Mouse (Mus musculus) lung, embryonic 15.5 days (tissue): ENCODE results near the gene Ptprn2. TPM values are rescaled to one million over a fixed set of nuclear protein-coding genes. Genes with fewer than 3 reads are reported as not detected.
A peak's percentile ranks its signal among the peaks of the same experiment; 100 is the strongest.

Experiments
- ATAC-seq: fragments of 200-750 bp; cut with Nextera tagmentation; 2 replicates; pipeline ENCODE4 v1.8.0; 2017; ENCODE audit warnings: moderate number of reproducible peaks, borderline replicate concordance; ENCODE audit not compliant: low FRiP score, low TSS enrichment; ENCODE audit errors: extremely low read depth
- H3K27ac ChIP-seq: fragments of 300-500 bp; sonication (generic); 2 replicates; pipeline ENCODE4 v1.5.1; 2015; ENCODE audit warnings: moderate library complexity, mild to moderate bottlenecking, inconsistent platforms
- H3K27me3 ChIP-seq: fragments of 300-500 bp; sonication (generic); 2 replicates; pipeline ENCODE4 v1.6.1; 2015; ENCODE audit warnings: inconsistent platforms
- H3K36me3 ChIP-seq: fragments of 300-500 bp; sonication (generic); 2 replicates; pipeline ENCODE4 v1.6.1; 2015; ENCODE audit warnings: inconsistent platforms
- H3K4me1 ChIP-seq: fragments of 300-500 bp; sonication (generic); 2 replicates; pipeline ENCODE4 v1.6.1; 2015; ENCODE audit warnings: inconsistent platforms
- H3K4me2 ChIP-seq: fragments of 300-500 bp; sonication (generic); 2 replicates; pipeline ENCODE4 v1.6.1; 2015; ENCODE audit warnings: inconsistent platforms, mild to moderate bottlenecking, moderate library complexity
- H3K4me3 ChIP-seq: fragments of 300-500 bp; sonication (generic); 2 replicates; pipeline ENCODE4 v1.5.1; 2015; ENCODE audit warnings: mild to moderate bottlenecking, inconsistent platforms
- H3K9ac ChIP-seq: fragments of 300-500 bp; sonication (generic); 2 replicates; pipeline ENCODE4 v1.6.1; 2015; ENCODE audit warnings: inconsistent platforms
- H3K9me3 ChIP-seq: fragments of 300-500 bp; sonication (generic); 2 replicates; pipeline ENCODE4 v1.6.1; 2016; ENCODE audit warnings: inconsistent platforms
- WGBS: fragments of 180-500 bp; shearing (Covaris S2); methylation state at CpG from one replicate; pipeline ENCODE4 v1.1.7; 2015; 5-methylcytosine and 5-hydroxymethylcytosine counted together
- polyA plus RNA-seq: library from polyadenylated mRNA; unstranded; fragments of >200 nt; fragmentation: Nextera tagmentation; extraction: Ambion mirVana; gene quantifications from 2 replicates; pipeline ENCODE4 v1.2.1, GENCODE M21; 2015

Ptprn2 gene
- polyA plus RNA-seq, 1 experiment from 2014 or later: 0.16 TPM

DNA sequence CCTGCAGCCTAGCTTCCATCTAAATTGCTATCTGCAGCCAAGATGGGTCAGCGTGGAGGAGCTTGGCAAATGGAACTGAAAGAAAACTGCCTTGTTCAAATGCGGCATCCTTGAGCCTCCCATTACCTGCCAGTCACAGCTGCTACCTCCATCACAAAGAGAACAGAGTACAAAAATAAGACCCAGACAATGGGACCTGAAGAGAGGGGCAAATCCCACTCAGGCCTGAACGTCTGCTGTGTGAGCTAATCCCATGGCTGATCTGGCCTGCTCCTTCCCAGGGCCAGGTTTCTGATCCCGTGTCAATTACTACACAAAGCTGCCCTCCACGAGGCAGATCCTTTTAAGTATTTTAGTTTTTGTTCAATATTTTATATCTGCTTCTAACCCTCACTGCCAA lies 441.6 kb downstream of the Ptprn2 start:
- H3K9ac ChIP-seq: no peak overlapping the region
- H3K27me3 ChIP-seq: no peaks in the 10 kb centered on the region
- H3K4me2 ChIP-seq: no peak overlapping the region
- no peaks in the 10 kb centered on the region for H3K9me3 ChIP-seq
- no peak for ATAC-seq
- H3K27ac ChIP-seq: no peak overlapping the region
- WGBS: 59% methylated on average over 5 of the region's 5 CpGs
- H3K36me3 ChIP-seq: no peaks in the 10 kb centered on the region
- no peak overlapping the region for H3K4me3 ChIP-seq
- no peaks in the 10 kb centered on the region for H3K4me1 ChIP-seq

GRCm38 (mm10) chr12:116927516-116927915 lies 442.0 kb downstream of the Ptprn2 start:
- Histone ChIP-seq H3K9ac (no peak overlapping the region), H3K4me3 (no peak overlapping the region), H3K4me2 (no peak overlapping the region), H3K27me3 (no peaks in the 10 kb centered on the region), H3K4me1 (no peaks in the 10 kb centered on the region), H3K27ac (no peak overlapping the region), H3K36me3 (no peaks in the 10 kb centered on the region), H3K9me3 (no peaks in the 10 kb centered on the region)
- no peak for ATAC-seq
- WGBS: 94% methylated on average over 1 of the region's 1 CpGs

DNA sequence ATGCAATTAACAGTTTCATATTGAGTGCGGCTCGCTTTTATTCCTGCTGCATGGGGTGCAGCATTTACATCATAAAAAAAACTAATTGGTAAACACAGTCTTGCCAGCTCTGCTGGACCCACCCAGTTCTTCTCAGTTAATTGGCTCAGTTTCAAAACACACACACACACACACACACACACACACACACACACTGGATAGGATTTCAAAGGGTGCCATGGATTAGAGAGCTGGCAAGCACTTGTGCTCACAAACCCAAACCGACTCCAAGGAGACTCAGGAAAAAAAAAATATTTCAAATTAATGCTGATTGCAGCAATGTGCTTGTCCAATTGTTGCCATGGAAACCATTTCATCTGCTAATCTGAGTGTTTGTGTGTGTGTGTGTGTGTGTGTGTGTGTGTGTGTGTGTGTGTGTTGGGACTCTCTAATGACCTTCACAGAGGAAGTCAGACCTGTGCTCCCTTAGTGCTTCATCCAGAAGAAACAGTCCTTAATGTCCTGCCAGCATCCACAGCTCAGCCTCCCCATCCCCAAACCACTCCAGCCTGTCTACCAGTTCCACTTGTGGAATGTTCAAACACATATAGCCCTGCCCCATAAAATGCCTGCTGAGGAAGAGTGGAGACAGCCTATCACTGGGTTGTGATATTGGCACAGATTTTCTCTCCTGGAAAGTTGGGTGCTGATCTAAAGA lies 452.8 kb downstream of the Ptprn2 start:
- Histone ChIP-seq H3K36me3 (no peaks in the 10 kb centered on the region), H3K9ac (no peak overlapping the region), H3K4me3 (no peak overlapping the region), H3K4me1 (no peaks in the 10 kb centered on the region), H3K4me2 (no peak overlapping the region), H3K27me3 (no peaks in the 10 kb centered on the region), H3K27ac (no peak overlapping the region), H3K9me3 (no peaks in the 10 kb centered on the region)
- ATAC-seq: peak; percentile 35
- WGBS: 40% methylated on average over 3 of the region's 3 CpGs

- Histone ChIP-seq H3K4me1 (no peaks in the 10 kb centered on the region), H3K27ac (no peak overlapping the region), H3K9ac (no peak overlapping the region), H3K27me3 (no peaks in the 10 kb centered on the region), H3K4me2 (no peak overlapping the region), H3K9me3 (no peaks in the 10 kb centered on the region), H3K4me3 (no peak overlapping the region), H3K36me3 (no peaks in the 10 kb centered on the region)
- no peak for ATAC-seq
- WGBS: 83% methylated on average over 5 of the region's 5 CpGs
Observed at GRCm38 (mm10) chr12:116943883-116944282, 458.4 kb downstream of the Ptprn2 start.

- no peaks in the 10 kb centered on the region for H3K4me1 ChIP-seq
- H3K9me3 ChIP-seq: no peaks in the 10 kb centered on the region
- WGBS: 76% methylated on average over 4 of the region's 4 CpGs
- no peak overlapping the region for H3K27ac ChIP-seq
- no peak overlapping the region for H3K4me2 ChIP-seq
- no peaks in the 10 kb centered on the region for H3K36me3 ChIP-seq
- no peak overlapping the region for H3K4me3 ChIP-seq
- no peak overlapping the region for H3K9ac ChIP-seq
- ATAC-seq: no peak
- H3K27me3 ChIP-seq: no peaks in the 10 kb centered on the region
Observed at GRCm38 (mm10) chr12:116948151-116948928, 462.8 kb downstream of the Ptprn2 start.

GRCm38 (mm10) chr12:116949726-116950125 lies 464.2 kb downstream of the Ptprn2 start:
- Histone ChIP-seq H3K27me3 (no peaks in the 10 kb centered on the region), H3K4me2 (no peak overlapping the region), H3K27ac (no peak overlapping the region), H3K9me3 (no peaks in the 10 kb centered on the region), H3K4me1 (no peaks in the 10 kb centered on the region), H3K9ac (no peak overlapping the region), H3K36me3 (no peaks in the 10 kb centered on the region), H3K4me3 (no peak overlapping the region)
- WGBS: 45% methylated on average over 3 of the region's 3 CpGs
- ATAC-seq: no peak

DNA sequence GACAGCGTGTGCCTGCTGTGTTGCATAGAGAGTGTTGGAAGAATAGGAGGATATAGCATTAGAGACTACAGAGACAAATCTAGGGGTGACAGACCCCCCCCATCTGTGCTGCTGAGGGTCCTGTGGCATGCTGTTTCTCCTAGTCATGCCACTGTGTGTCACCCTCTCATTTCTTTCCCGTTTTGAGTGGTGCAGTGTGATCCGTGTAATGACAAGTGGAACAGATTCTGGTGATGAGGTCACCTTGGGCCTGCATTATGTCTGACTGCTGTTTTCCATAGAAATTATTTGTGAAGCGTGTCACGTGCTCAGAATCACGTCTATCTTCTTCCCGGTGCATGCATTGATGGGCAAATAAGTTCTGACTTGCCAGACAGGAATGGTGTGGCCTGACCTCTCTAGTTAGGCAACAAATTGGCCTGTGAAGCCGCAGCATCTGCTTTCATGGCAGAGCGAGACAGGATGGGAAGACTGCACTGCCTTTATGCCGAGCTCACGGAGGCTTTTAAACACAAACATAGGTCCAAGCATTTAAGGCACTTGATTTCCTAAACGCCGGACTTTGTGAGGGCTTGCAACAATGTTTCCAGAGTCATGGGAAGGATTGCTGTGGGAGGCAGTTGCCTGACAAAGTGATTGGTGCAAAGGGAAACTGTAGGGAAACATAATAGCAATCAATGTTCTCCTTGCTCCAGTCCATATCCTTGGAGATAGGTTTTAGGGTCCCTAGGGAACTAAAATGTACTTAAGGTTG lies 467.1 kb downstream of the Ptprn2 start:
- H3K4me2 ChIP-seq: no peak overlapping the region
- no peak overlapping the region for H3K27ac ChIP-seq
- no peak for ATAC-seq
- H3K9ac ChIP-seq: no peak overlapping the region
- no peaks in the 10 kb centered on the region for H3K4me1 ChIP-seq
- H3K4me3 ChIP-seq: no peak overlapping the region
- H3K27me3 ChIP-seq: no peaks in the 10 kb centered on the region
- no peaks in the 10 kb centered on the region for H3K36me3 ChIP-seq
- H3K9me3 ChIP-seq: no peaks in the 10 kb centered on the region
- 75% methylated on average over 13 of the region's 13 CpGs for WGBS

GRCm38 (mm10) chr12:116959164-116959563 lies 473.6 kb downstream of the Ptprn2 start:
- ATAC-seq: no peak
- no peaks in the 10 kb centered on the region for H3K27me3 ChIP-seq
- no peak overlapping the region for H3K4me3 ChIP-seq
- WGBS: 76% methylated on average over 2 of the region's 2 CpGs
- H3K9me3 ChIP-seq: no peaks in the 10 kb centered on the region
- H3K4me2 ChIP-seq: no peak overlapping the region
- no peak overlapping the region for H3K9ac ChIP-seq
- H3K27ac ChIP-seq: no peak overlapping the region
- no peaks in the 10 kb centered on the region for H3K36me3 ChIP-seq
- no peaks in the 10 kb centered on the region for H3K4me1 ChIP-seq

DNA sequence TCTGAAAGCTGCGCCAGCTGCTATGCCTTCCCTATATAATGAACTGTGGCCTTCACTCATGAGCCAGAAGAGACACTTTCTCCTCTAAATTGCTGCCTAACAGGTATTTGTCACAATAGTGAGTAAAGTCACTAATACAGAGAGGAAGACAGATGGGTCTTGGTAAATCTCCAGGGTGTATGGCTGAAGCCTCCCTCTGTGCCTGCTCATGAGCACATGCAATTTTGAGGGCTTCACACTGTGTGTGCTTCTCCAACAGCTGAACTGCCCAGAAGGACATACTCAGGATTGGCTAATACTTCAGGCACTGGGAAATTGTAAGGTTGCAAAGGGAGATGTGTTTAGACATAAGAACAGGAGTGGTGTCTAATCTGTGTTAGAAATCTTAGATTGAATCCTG lies 478.4 kb downstream of the Ptprn2 start:
- H3K4me1 ChIP-seq: no peaks in the 10 kb centered on the region
- no peak overlapping the region for H3K4me2 ChIP-seq
- 90% methylated on average over 1 of the region's 1 CpGs for WGBS
- ATAC-seq: no peak
- H3K27me3 ChIP-seq: no peaks in the 10 kb centered on the region
- no peak overlapping the region for H3K9ac ChIP-seq
- no peaks in the 10 kb centered on the region for H3K36me3 ChIP-seq
- no peaks in the 10 kb centered on the region for H3K9me3 ChIP-seq
- no peak overlapping the region for H3K4me3 ChIP-seq
- no peak overlapping the region for H3K27ac ChIP-seq

- 52% methylated on average over 8 of the region's 8 CpGs for WGBS
- Histone ChIP-seq H3K9me3 (no peaks in the 10 kb centered on the region), H3K4me3 (no peak overlapping the region), H3K9ac (no peak overlapping the region), H3K36me3 (no peaks in the 10 kb centered on the region), H3K27me3 (no peaks in the 10 kb centered on the region), H3K4me2 (no peak overlapping the region), H3K27ac (no peak overlapping the region), H3K4me1 (no peaks in the 10 kb centered on the region)
- ATAC-seq: no peak
Observed at GRCm38 (mm10) chr12:116968215-116968939, 482.9 kb downstream of the Ptprn2 start.

- no peak overlapping the region for H3K9ac ChIP-seq
- H3K4me2 ChIP-seq: no peak overlapping the region
- no peak overlapping the region for H3K4me3 ChIP-seq
- H3K4me1 ChIP-seq: no peaks in the 10 kb centered on the region
- no peaks in the 10 kb centered on the region for H3K9me3 ChIP-seq
- no peaks in the 10 kb centered on the region for H3K27me3 ChIP-seq
- no peak for ATAC-seq
- H3K36me3 ChIP-seq: no peaks in the 10 kb centered on the region
- H3K27ac ChIP-seq: no peak overlapping the region
- WGBS: 70% methylated on average over 5 of the region's 5 CpGs
Observed at GRCm38 (mm10) chr12:116975547-116975946, 490.0 kb downstream of the Ptprn2 start.
